Mouse (Mus musculus): ENCODE data around the gene Nubp2. TPM values are rescaled to one million over a fixed set of nuclear protein-coding genes. Genes with fewer than 3 reads are reported as not detected.

The Nubp2 gene
- total and polyA plus RNA-seq, 2 experiments, result 16.2 to 30.2 TPM

DNA sequence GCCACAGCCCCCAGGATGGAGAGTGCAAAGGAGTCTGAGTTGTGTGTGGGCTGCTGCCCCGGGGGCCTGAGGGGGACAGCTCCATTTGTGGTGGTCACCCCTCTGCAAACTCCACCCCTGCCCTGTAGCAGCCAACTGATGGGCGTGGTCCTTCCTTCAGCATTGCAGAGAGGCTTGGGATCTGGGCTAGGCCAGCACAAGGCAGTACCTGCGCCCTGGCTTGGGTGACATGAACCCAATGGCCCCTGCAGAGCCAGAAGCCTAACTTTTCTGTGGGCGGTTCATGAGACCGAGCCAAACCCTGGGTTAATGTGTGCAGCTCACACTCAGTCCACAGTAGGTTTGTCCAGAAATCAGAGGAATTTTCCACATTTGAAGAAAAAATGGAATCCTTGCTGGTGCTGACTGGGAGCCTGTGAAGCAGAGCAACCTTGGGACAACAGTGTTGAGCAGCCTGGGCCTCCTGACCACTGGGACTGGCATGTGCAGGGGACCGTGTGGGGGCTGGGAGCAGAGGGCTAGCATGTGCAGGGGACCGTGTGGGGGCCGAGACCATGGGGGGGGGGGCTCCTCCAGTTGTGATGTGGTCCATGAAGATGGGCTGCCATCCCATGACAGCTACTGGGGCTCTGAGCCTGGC is 28.2 kb downstream of the Nubp2 start:
- TF ChIP-seq POLR2A (IDR thresholded peaks at IDR 0.05; ENCODE audit: extremely low read depth, insufficient read depth, low read length) (no peak), CTCF (IDR thresholded peaks at IDR 0.05; ENCODE audit: low read depth, low read length) (no peak)
- H3K4me1 ChIP-seq (ENCODE audit: control insufficient read depth, insufficient read depth, low read length), result peaks cover 30% of the 10 kb centered on the region
- H3K4me3 ChIP-seq (ENCODE audit: insufficient read depth, low read depth, low read length), result peak overlapping the region; percentile 15; the same call in 1 of the 2 replicates
- peaks cover 62% of the 10 kb centered on the region for H3K36me3 ChIP-seq (ENCODE audit: control insufficient read depth, insufficient read depth, low read length)
- H3K9ac ChIP-seq (ENCODE audit: low read depth, low read length), result peak overlapping the region; percentile 54
- H3K79me2 ChIP-seq (ENCODE audit: control insufficient read depth, insufficient read depth, low read length), result peaks cover 5% of the 10 kb centered on the region; the same call in 1 of the 2 replicates
- H3K27me3 ChIP-seq (ENCODE audit: control insufficient read depth, insufficient read depth, low read length), result no peaks in the 10 kb centered on the region
- DNase-seq (ENCODE audit: extremely low read depth, low read depth, low spot score), result peak; percentile 90
- WGBS, result 30% methylated on average over 8 of the region's 8 CpGs
- peak overlapping the region; percentile 46 for H3K27ac ChIP-seq (replicated peaks; ENCODE audit: insufficient read depth, low read depth, low read length)

DNA sequence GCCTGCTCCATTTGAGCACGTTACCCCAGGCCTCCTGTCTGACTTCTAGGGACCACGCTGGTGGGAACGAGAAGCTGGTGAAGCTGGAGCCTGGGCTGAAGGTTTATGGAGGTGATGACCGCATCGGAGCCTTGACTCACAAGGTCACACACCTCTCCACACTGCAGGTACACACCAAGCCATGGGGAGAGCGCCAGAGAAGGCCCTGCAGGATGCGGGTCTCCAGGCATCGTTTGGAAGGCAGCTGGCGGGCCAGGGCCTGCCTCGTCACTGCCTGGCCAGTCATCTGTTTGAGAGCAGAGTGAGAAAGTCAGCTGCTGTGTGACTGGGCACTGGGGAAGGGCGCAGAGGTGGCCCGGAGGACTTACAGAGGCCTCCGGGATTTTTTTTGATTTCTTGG is 29.6 kb downstream of the Nubp2 start:
- no peaks in the 10 kb centered on the region for H3K27me3 ChIP-seq (ENCODE audit: control insufficient read depth, insufficient read depth, low read length)
- 65% methylated on average over 13 of the region's 13 CpGs for WGBS
- TF ChIP-seq CTCF (IDR thresholded peaks at IDR 0.05; ENCODE audit: low read depth, low read length) (no peak), POLR2A (IDR thresholded peaks at IDR 0.05; ENCODE audit: extremely low read depth, insufficient read depth, low read length) (no peak)
- peaks cover 30% of the 10 kb centered on the region for H3K4me1 ChIP-seq (ENCODE audit: control insufficient read depth, insufficient read depth, low read length)
- peaks cover 52% of the 10 kb centered on the region for H3K36me3 ChIP-seq (ENCODE audit: control insufficient read depth, insufficient read depth, low read length)
- no peak overlapping the region for H3K9ac ChIP-seq (ENCODE audit: low read depth, low read length)
- DNase-seq (ENCODE audit: extremely low read depth, low read depth, low spot score), result no peak
- H3K79me2 ChIP-seq (ENCODE audit: control insufficient read depth, insufficient read depth, low read length), result peaks cover 8% of the 10 kb centered on the region; the same call in 1 of the 2 replicates
- no peak overlapping the region for H3K4me3 ChIP-seq (ENCODE audit: insufficient read depth, low read depth, low read length)
- H3K27ac ChIP-seq (replicated peaks; ENCODE audit: insufficient read depth, low read depth, low read length), result 0 out of 2 replicates have a peak overlapping the region, but pooled peaks have one; percentile 0

DNA sequence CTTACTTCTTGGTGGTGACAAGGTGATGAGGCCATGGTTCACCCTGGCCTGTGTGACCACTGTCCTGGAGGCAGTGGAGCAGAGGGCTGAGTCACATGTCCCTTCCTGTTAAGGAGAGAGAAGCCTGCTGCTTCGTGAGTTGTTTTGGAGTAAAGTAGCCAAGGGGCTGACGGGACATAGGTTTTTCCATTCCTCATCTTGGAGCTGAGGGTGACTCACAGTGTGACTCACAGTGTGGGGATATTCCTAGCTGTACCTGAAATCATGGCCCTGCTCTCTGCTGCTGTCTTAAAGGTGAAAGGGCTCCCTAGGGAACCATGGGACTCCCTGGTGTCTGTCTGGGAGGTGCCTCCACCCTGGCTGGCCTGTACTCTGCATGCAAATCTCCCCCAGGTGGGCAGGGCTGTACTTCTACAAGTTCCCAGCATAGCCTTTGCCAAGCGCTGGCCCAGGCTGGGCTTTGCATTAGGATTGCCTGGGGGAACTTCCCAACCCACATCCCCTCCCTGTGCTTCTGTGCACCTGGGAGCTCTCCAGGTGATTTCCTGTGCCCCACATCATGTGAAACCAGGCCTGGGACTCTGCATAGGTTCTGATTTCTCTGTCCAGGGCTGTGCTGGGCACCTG is 30.2 kb downstream of the Nubp2 start:
- H3K4me1 ChIP-seq (ENCODE audit: control insufficient read depth, insufficient read depth, low read length), result peaks cover 30% of the 10 kb centered on the region
- WGBS, result 57% methylated on average over 3 of the region's 3 CpGs

DNA sequence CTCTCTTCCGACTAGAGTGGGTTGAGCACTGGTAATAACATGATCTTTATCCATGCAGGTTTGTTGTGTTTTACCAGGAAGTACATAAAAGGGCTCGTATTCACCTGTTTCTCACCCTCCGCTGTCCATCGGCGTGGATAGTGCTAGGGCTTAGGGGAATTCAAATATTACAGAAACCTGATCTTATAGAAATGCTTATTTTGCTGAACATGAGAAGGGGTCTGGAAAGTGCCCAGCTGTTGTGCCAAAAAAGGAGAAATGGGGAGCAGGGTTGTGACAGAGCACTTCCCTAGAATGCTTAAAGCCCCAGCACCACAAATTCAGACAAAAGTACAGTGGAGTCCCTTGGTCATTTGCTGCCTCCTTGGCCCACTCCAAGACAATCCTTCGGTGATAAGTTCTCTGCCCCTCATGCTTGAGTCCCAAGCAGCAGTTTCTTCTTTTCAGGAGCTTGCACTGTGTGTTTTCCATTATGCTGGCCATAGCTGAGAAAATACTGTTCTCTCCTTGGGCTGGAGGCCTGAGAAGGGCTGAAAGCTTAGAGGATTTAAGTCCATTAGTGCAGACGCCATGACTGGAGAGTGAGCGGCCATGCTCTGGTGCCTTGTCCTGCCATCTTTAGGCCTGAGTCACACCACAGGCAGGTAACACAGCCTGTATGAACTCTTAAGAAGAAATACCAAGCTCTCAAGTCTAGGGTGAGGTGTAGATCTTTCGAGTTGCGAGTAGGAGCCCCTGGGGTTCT is 34.6 kb downstream of the Nubp2 start:
- DNase-seq (ENCODE audit: extremely low read depth, low read depth, low spot score), result peak; percentile 51
- peak overlapping the region; percentile 96 for H3K9ac ChIP-seq (ENCODE audit: low read depth, low read length)
- 36% methylated on average over 10 of the region's 10 CpGs for WGBS
- no peaks in the 10 kb centered on the region for H3K27me3 ChIP-seq (ENCODE audit: control insufficient read depth, insufficient read depth, low read length)
- TF ChIP-seq CTCF (IDR thresholded peaks at IDR 0.05; ENCODE audit: low read depth, low read length) (no peak), POLR2A (IDR thresholded peaks at IDR 0.05; ENCODE audit: extremely low read depth, insufficient read depth, low read length) (no peak)
- H3K4me1 ChIP-seq (ENCODE audit: control insufficient read depth, insufficient read depth, low read length), result peaks cover 16% of the 10 kb centered on the region
- peaks cover 29% of the 10 kb centered on the region for H3K36me3 ChIP-seq (ENCODE audit: control insufficient read depth, insufficient read depth, low read length)
- H3K4me3 ChIP-seq (ENCODE audit: insufficient read depth, low read depth, low read length), result peak overlapping the region; percentile 88
- peaks cover 18% of the 10 kb centered on the region; the same call in 1 of the 2 replicates for H3K79me2 ChIP-seq (ENCODE audit: control insufficient read depth, insufficient read depth, low read length)
- peak overlapping the region; percentile 93 for H3K27ac ChIP-seq (replicated peaks; ENCODE audit: insufficient read depth, low read depth, low read length)

More for the DNA sequence above, 30.2 kb downstream of the Nubp2 start:
- Histone ChIP-seq H3K9ac (ENCODE audit: low read depth, low read length) (0 out of 2 replicates have a peak overlapping the region, but pooled peaks have one; percentile 31), H3K27me3 (ENCODE audit: control insufficient read depth, insufficient read depth, low read length) (no peaks in the 10 kb centered on the region), H3K27ac (replicated peaks; ENCODE audit: insufficient read depth, low read depth, low read length) (peak overlapping the region; percentile 2), H3K79me2 (ENCODE audit: control insufficient read depth, insufficient read depth, low read length) (peaks cover 14% of the 10 kb centered on the region; the same call in 1 of the 2 replicates), H3K4me3 (ENCODE audit: insufficient read depth, low read depth, low read length) (no peak overlapping the region), H3K36me3 (ENCODE audit: control insufficient read depth, insufficient read depth, low read length) (peaks cover 46% of the 10 kb centered on the region)
- no peak for TF ChIP-seq CTCF (IDR thresholded peaks at IDR 0.05; ENCODE audit: low read depth, low read length)
- TF ChIP-seq POLR2A (IDR thresholded peaks at IDR 0.05; ENCODE audit: extremely low read depth, insufficient read depth, low read length), result no peak
- no peak for DNase-seq (ENCODE audit: extremely low read depth, low read depth, low spot score)

DNA sequence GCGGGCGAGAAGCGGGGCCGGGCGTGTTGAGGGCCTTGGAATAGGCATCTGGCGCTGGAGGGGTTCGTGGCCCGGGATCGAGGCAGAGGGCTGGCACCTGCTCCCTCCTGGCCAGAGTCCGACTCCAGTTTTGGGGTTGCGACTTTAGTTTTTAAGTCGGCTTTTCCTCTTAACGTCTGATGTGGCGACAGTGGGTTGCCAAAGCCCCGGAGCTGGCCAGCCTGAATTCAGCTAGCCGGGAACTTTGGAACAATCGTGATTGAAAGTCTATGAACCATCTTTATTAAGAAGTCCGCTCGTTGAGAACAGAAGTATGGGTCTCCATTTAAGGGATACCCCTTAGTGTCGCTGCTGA is 35.4 kb downstream of the Nubp2 start:
- H3K79me2 ChIP-seq (ENCODE audit: control insufficient read depth, insufficient read depth, low read length), result peaks cover 18% of the 10 kb centered on the region; the same call in 1 of the 2 replicates
- peaks cover 12% of the 10 kb centered on the region for H3K4me1 ChIP-seq (ENCODE audit: control insufficient read depth, insufficient read depth, low read length)
- H3K27ac ChIP-seq (replicated peaks; ENCODE audit: insufficient read depth, low read depth, low read length), result peak overlapping the region; percentile 93
- peak; percentile 51 for DNase-seq (ENCODE audit: extremely low read depth, low read depth, low spot score)
- peaks cover 23% of the 10 kb centered on the region for H3K36me3 ChIP-seq (ENCODE audit: control insufficient read depth, insufficient read depth, low read length)
- H3K27me3 ChIP-seq (ENCODE audit: control insufficient read depth, insufficient read depth, low read length), result no peaks in the 10 kb centered on the region
- peak overlapping the region; percentile 88 for H3K4me3 ChIP-seq (ENCODE audit: insufficient read depth, low read depth, low read length)
- TF ChIP-seq CTCF (IDR thresholded peaks at IDR 0.05; ENCODE audit: low read depth, low read length) (no peak), POLR2A (IDR thresholded peaks at IDR 0.05; ENCODE audit: extremely low read depth, insufficient read depth, low read length) (no peak)
- under 1% methylated on average over 20 of the region's 20 CpGs for WGBS
- peak overlapping the region; percentile 96 for H3K9ac ChIP-seq (ENCODE audit: low read depth, low read length)
